Mouse (Mus musculus) embryonic stem cell, embryonic (primary cell): ENCODE measurements around the gene Atf7ip.

Source experiments
- CTCF ChIA-PET, 4 experiments: fragments of 300-600 bp in 2 of 4; fragments of 350-600 bp in 2 of 4; sonication (Branson Sonifier 250); formaldehyde crosslinking; loops; one replicate each; lab custom pipeline; 2022; ENCODE audit warnings: inconsistent platforms in 2 of 4; lab: Charles Lee
- POLR2A ChIA-PET, 4 experiments: fragments of 300-600 bp in 2 of 4; fragments of 350-600 bp in 2 of 4; sonication (Branson Sonifier 250); formaldehyde crosslinking; loops; one replicate each; lab custom pipeline; 2022; ENCODE audit warnings: antibody characterized with exemption in 4 of 4, inconsistent platforms in 1 of 4; lab: Charles Lee

Atf7ip gene

GRCm38 (mm10) chr6:136629639-136630038 lies 123.7 kb downstream of the Atf7ip start:
- CTCF ChIA-PET = no interaction called here
- POLR2A ChIA-PET = interaction anchor here in 1 of 4 experiments (0.7 kb wide), 1 partner anchor 20 kb away, joined by 4 read pairs; no protein-coding TSS in a partner anchor

GRCm38 (mm10) chr6:136631519-136631918 lies 125.6 kb downstream of the Atf7ip start:
- ChIA-PET CTCF (interaction anchor here in 1 of 4 experiments (1.2 kb wide), 1 partner anchor 90 kb away, joined by 3 read pairs; no protein-coding TSS in a partner anchor), POLR2A (interaction anchor here in 1 of 4 experiments (1.0 to 1.6 kb wide), 4 partner anchors 9 to 196 kb away, joined by 3 to 4 read pairs (median 4); partner anchors contain the start of genes Hist4h4 and Wbp11)

GRCm38 (mm10) chr6:136631945-136632534 lies 126.1 kb downstream of the Atf7ip start:
- POLR2A ChIA-PET = interaction anchor here in 2 of 4 experiments (0.8 to 1.6 kb wide), 6 partner anchors 9 to 196 kb away, joined by 3 to 5 read pairs (median 4); partner anchors contain the start of genes Hist4h4 (in 2 of the 2) and Wbp11 (in 1 of the 2)
- CTCF ChIA-PET = interaction anchor here in 1 of 4 experiments (0.9 to 1.2 kb wide), 2 partner anchors 12 to 90 kb away, joined by 3 to 4 read pairs; no protein-coding TSS in a partner anchor

GRCm38 (mm10) chr6:136633154-136633553 lies 127.2 kb downstream of the Atf7ip start:
- CTCF ChIA-PET = interaction anchor here in 1 of 4 experiments (1.3 kb wide), 1 partner anchor 215 kb away, joined by 3 read pairs; no protein-coding TSS in a partner anchor
- POLR2A ChIA-PET = interaction anchor here in 3 of 4 experiments (0.9 to 1.5 kb wide), 10 partner anchors 12 to 176 kb away, joined by 3 to 6 read pairs (median 3); partner anchors contain the start of genes H2afj (in 2 of the 3) and Hist4h4 (in 2 of the 3)

GRCm38 (mm10) chr6:136633719-136634118 lies 127.8 kb downstream of the Atf7ip start:
- CTCF ChIA-PET = interaction anchor here in 1 of 4 experiments (1.3 kb wide), 1 partner anchor 214 kb away, joined by 3 read pairs; no protein-coding TSS in a partner anchor

GRCm38 (mm10) chr6:136634982-136635381 lies 129.0 kb downstream of the Atf7ip start:
- ChIA-PET POLR2A (no interaction called here), CTCF (no interaction called here)

More at GRCm38 (mm10) chr6:136633719-136634118, 127.8 kb downstream of the Atf7ip start:
- POLR2A ChIA-PET = interaction anchor here in 3 of 4 experiments (0.9 to 1.5 kb wide), 9 partner anchors 12 to 175 kb away, joined by 3 to 6 read pairs (median 3); partner anchors contain the start of genes H2afj (in 2 of the 3) and Hist4h4 (in 1 of the 3)

GRCm38 (mm10) chr6:136644171-136644570 lies 138.2 kb downstream of the Atf7ip start:
- ChIA-PET CTCF (interaction anchor here in 2 of 4 experiments (1.3 to 2.1 kb wide), 3 partner anchors 30 to 77 kb away, joined by 3 to 9 read pairs (median 4); no protein-coding TSS in a partner anchor), POLR2A (interaction anchor here in 1 of 4 experiments (1.1 to 4.0 kb wide), 2 partner anchors 25 to 160 kb away, joined by 3 to 19 read pairs; partner anchors contain the start of gene Hist4h4)

- CTCF ChIA-PET = interaction anchor here in 3 of 4 experiments (0.6 to 2.1 kb wide), 8 partner anchors 23 to 335 kb away, joined by 3 to 7 read pairs (median 4); no protein-coding TSS in a partner anchor
- POLR2A ChIA-PET = interaction anchor here in 3 of 4 experiments (0.5 to 4.0 kb wide), 19 partner anchors 9 to 324 kb away, joined by 3 to 19 read pairs (median 4); partner anchors contain the start of genes H2afj (in 2 of the 3) and Hist4h4 (in 2 of the 3)
These were observed 139.8 kb downstream of the Atf7ip start for GRCm38 (mm10) chr6:136645754-136646153.

GRCm38 (mm10) chr6:136646207-136646606 lies 140.2 kb downstream of the Atf7ip start:
- POLR2A ChIA-PET = interaction anchor here in 3 of 4 experiments (0.5 to 4.0 kb wide), 19 partner anchors 9 to 325 kb away, joined by 3 to 19 read pairs (median 4); partner anchors contain the start of genes H2afj (in 2 of the 3) and Hist4h4 (in 2 of the 3)
- CTCF ChIA-PET = interaction anchor here (0.6 to 2.1 kb wide), 9 partner anchors 22 to 334 kb away, joined by 3 to 7 read pairs (median 3); no protein-coding TSS in a partner anchor

- CTCF ChIA-PET = interaction anchor here (0.5 to 2.1 kb wide), 4 partner anchors 43 to 172 kb away, joined by 3 to 7 read pairs (median 6); partner anchors contain the start of gene Hist4h4 (in 1 of the 4)
- POLR2A ChIA-PET = interaction anchor here in 2 of 4 experiments (0.7 to 4.0 kb wide), 9 partner anchors 13 to 283 kb away, joined by 3 to 19 read pairs (median 4); partner anchors contain the start of genes Hist4h4 (in 2 of the 2), H2afj (in 1 of the 2) and Plbd1 (in 1 of the 2)
These were observed 141.5 kb downstream of the Atf7ip start for GRCm38 (mm10) chr6:136647455-136647861.

GRCm38 (mm10) chr6:136650664-136651063 lies 144.7 kb downstream of the Atf7ip start:
- POLR2A ChIA-PET = interaction anchor here in 2 of 4 experiments (0.5 to 2.8 kb wide), 5 partner anchors 33 to 361 kb away, joined by 3 to 11 read pairs (median 4); partner anchors contain the start of gene Hist4h4 (in 2 of the 2)
- CTCF ChIA-PET = no interaction called here

GRCm38 (mm10) chr6:136653331-136653730 lies 147.4 kb downstream of the Atf7ip start:
- ChIA-PET CTCF (no interaction called here), POLR2A (interaction anchor here in 1 of 4 experiments (1.2 to 1.7 kb wide), 2 partner anchors 37 to 150 kb away, joined by 3 to 4 read pairs; no protein-coding TSS in a partner anchor)

- ChIA-PET POLR2A (interaction anchor here in 2 of 4 experiments (0.6 to 1.7 kb wide), 4 partner anchors 8 to 149 kb away, joined by 3 to 5 read pairs (median 4); no protein-coding TSS in a partner anchor), CTCF (interaction anchor here in 3 of 4 experiments (0.6 to 0.7 kb wide), 3 partner anchors 34 to 65 kb away, joined by 3 to 4 read pairs (median 3); no protein-coding TSS in a partner anchor)
These were observed 148.5 kb downstream of the Atf7ip start for GRCm38 (mm10) chr6:136654470-136654869.

GRCm38 (mm10) chr6:136655786-136656185 lies 149.8 kb downstream of the Atf7ip start:
- ChIA-PET CTCF (interaction anchor here in 1 of 4 experiments (0.6 kb wide), 1 partner anchor 349 kb away, joined by 3 read pairs; no protein-coding TSS in a partner anchor), POLR2A (interaction anchor here in 3 of 4 experiments (0.6 to 1.6 kb wide), 5 partner anchors 9 to 345 kb away, joined by 3 to 5 read pairs (median 5); partner anchors contain the start of gene Wbp11 (in 1 of the 3))

- ChIA-PET CTCF (no interaction called here), POLR2A (no interaction called here)
These were observed 152.3 kb downstream of the Atf7ip start for GRCm38 (mm10) chr6:136658303-136658702.

- POLR2A ChIA-PET = interaction anchor here in 2 of 4 experiments (0.9 to 1.6 kb wide), 2 partner anchors 145 to 149 kb away, joined by 4 to 7 read pairs; partner anchors contain the start of genes H2afj (in 1 of the 2) and Hist4h4 (in 1 of the 2)
- CTCF ChIA-PET = no interaction called here
These were observed 153.3 kb downstream of the Atf7ip start for GRCm38 (mm10) chr6:136659226-136659625.
